Mouse (Mus musculus): Measurements from ENCODE around the gene Ext2. TPM values are rescaled to one million over a fixed set of nuclear protein-coding genes. Genes with fewer than 3 reads are reported as not detected.

The Ext2 gene
- total RNA-seq (2021) (10 to 100 TPM; 43.8 to 44.0 TPM), polyA plus RNA-seq (2012; rRNA removed) (28.9 and 36.9 TPM in 2 replicates)
- long read RNA-seq, transcript Ext2-201 (14 exons, 2,871 nt), result major isoform, 57 of 72 reads
- long read RNA-seq, partial matches to known transcripts, result 8 of 72 reads
- long read RNA-seq, other reads (novel, unspliced or antisense), result 7 of 72 reads

GRCm38 (mm10) chr2:93822045-93822749 lies at the start of gene Ext2:
Gene Ext2, minus strand, starts transcription at chr2:93822568.
- H3K4me3 ChIP-seq, result peak within 1 kb of the TSS; percentile 80
- H3K4me1 ChIP-seq (ENCODE audit: control insufficient read depth, insufficient read depth, low read length), result peaks cover 1% of the 10 kb centered on the region; the same call in 1 of the 2 replicates
- peak within 1 kb of the TSS; percentile 75 for H3K27ac ChIP-seq
- TF ChIP-seq EP300 (IDR thresholded peaks at IDR 0.05; ENCODE audit: insufficient read depth, low read depth, low read length), result no peak
- TF ChIP-seq POLR2A (IDR thresholded peaks at IDR 0.05; ENCODE audit: insufficient read depth, low read depth, low read length), result peak; percentile 48; the same call in 1 of the 2 replicates
- peak; percentile 97 for TF ChIP-seq CTCF (IDR thresholded peaks at IDR 0.05)
- peaks cover 6% of the 10 kb centered on the region for H3K79me2 ChIP-seq (replicated peaks; ENCODE audit: control insufficient read depth, insufficient read depth, low read length)
- peak; percentile 91 to 95 for DNase-seq
- no peaks in the 10 kb centered on the region for H3K27me3 ChIP-seq (ENCODE audit: control insufficient read depth, insufficient read depth, low read length)
- no peaks in the 10 kb centered on the region for H3K36me3 ChIP-seq (ENCODE audit: control insufficient read depth, insufficient read depth, low read length)
- H3K9ac ChIP-seq (ENCODE audit: low read depth, low read length), result peak within 1 kb of the TSS; percentile 92
- 14% methylated on average over 66 of the region's 66 CpGs for WGBS
- intact Hi-C loops (cut with DNase I), result no loop called here

GRCm38 (mm10) chr2:93871411-93871925 lies 49.1 kb upstream of the Ext2 start:
- TF ChIP-seq CTCF (IDR thresholded peaks at IDR 0.05), result no peak

GRCm38 (mm10) chr2:93870842-93871241 lies 48.5 kb upstream of the Ext2 start:
- Histone ChIP-seq H3K27ac (no peak overlapping the region), H3K9ac (ENCODE audit: low read depth, low read length) (no peak overlapping the region), H3K36me3 (ENCODE audit: control insufficient read depth, insufficient read depth, low read length) (no peaks in the 10 kb centered on the region), H3K4me1 (ENCODE audit: control insufficient read depth, insufficient read depth, low read length) (no peaks in the 10 kb centered on the region), H3K79me2 (replicated peaks; ENCODE audit: control insufficient read depth, insufficient read depth, low read length) (no peaks in the 10 kb centered on the region), H3K27me3 (ENCODE audit: control insufficient read depth, insufficient read depth, low read length) (no peaks in the 10 kb centered on the region; the same call in 1 of the 2 replicates), H3K4me3 (no peak overlapping the region)
- DNase-seq, result peak; percentile 56 to 72
- 38% methylated on average over 4 of the region's 4 CpGs for WGBS
- TF ChIP-seq CTCF (IDR thresholded peaks at IDR 0.05) (peak; percentile 84), POLR2A (IDR thresholded peaks at IDR 0.05; ENCODE audit: insufficient read depth, low read depth, low read length) (no peak), EP300 (IDR thresholded peaks at IDR 0.05; ENCODE audit: insufficient read depth, low read depth, low read length) (no peak)
- intact Hi-C loops (cut with DNase I), result loop anchor here (1.0 kb wide), 1 partner anchor 131 kb away; no protein-coding TSS in a partner anchor

More at GRCm38 (mm10) chr2:93871411-93871925, 49.1 kb upstream of the Ext2 start:
- no peak overlapping the region for H3K4me3 ChIP-seq
- no peaks in the 10 kb centered on the region for H3K79me2 ChIP-seq (replicated peaks; ENCODE audit: control insufficient read depth, insufficient read depth, low read length)
- no peaks in the 10 kb centered on the region for H3K4me1 ChIP-seq (ENCODE audit: control insufficient read depth, insufficient read depth, low read length)
- no peak overlapping the region for H3K9ac ChIP-seq (ENCODE audit: low read depth, low read length)
- WGBS, result 92% methylated on average over 4 of the region's 4 CpGs
- intact Hi-C loops (cut with DNase I), result loop anchor here (1.0 kb wide), 1 partner anchor 131 kb away; no protein-coding TSS in a partner anchor
- no peak for DNase-seq
- no peak overlapping the region for H3K27ac ChIP-seq
- H3K36me3 ChIP-seq (ENCODE audit: control insufficient read depth, insufficient read depth, low read length), result no peaks in the 10 kb centered on the region
- no peaks in the 10 kb centered on the region; the same call in 1 of the 2 replicates for H3K27me3 ChIP-seq (ENCODE audit: control insufficient read depth, insufficient read depth, low read length)

- no peak within 1 kb of the TSS for H3K4me3 ChIP-seq
- H3K36me3 ChIP-seq (ENCODE audit: control insufficient read depth, insufficient read depth, low read length), result no peaks in the 10 kb centered on the region
- WGBS, result 62% methylated on average over 7 of the region's 7 CpGs
- H3K27me3 ChIP-seq (ENCODE audit: control insufficient read depth, insufficient read depth, low read length), result no peaks in the 10 kb centered on the region; the same call in 1 of the 2 replicates
- H3K79me2 ChIP-seq (replicated peaks; ENCODE audit: control insufficient read depth, insufficient read depth, low read length), result no peaks in the 10 kb centered on the region
- TF ChIP-seq CTCF (IDR thresholded peaks at IDR 0.05) (no peak), EP300 (IDR thresholded peaks at IDR 0.05; ENCODE audit: insufficient read depth, low read depth, low read length) (no peak), POLR2A (IDR thresholded peaks at IDR 0.05; ENCODE audit: insufficient read depth, low read depth, low read length) (no peak)
- DNase-seq, result no peak
- no peaks in the 10 kb centered on the region for H3K4me1 ChIP-seq (ENCODE audit: control insufficient read depth, insufficient read depth, low read length)
- H3K27ac ChIP-seq, result no peak within 1 kb of the TSS
- intact Hi-C loops (cut with DNase I), result no loop called here
- no peak within 1 kb of the TSS for H3K9ac ChIP-seq (ENCODE audit: low read depth, low read length)
These were observed 46.8 kb upstream of the Ext2 start, which contains the start of gene Accsl for GRCm38 (mm10) chr2:93869107-93869600. Gene Accsl, minus strand, starts transcription at chr2:93869157.

- intact Hi-C loops (cut with DNase I), result no loop called here
These were observed 46.2 kb upstream of the Ext2 start for GRCm38 (mm10) chr2:93868566-93868965.

More at GRCm38 (mm10) chr2:93868566-93868965, 46.2 kb upstream of the Ext2 start:
- no peak for DNase-seq
- Histone ChIP-seq H3K9ac (ENCODE audit: low read depth, low read length) (no peak overlapping the region), H3K4me1 (ENCODE audit: control insufficient read depth, insufficient read depth, low read length) (no peaks in the 10 kb centered on the region), H3K27me3 (ENCODE audit: control insufficient read depth, insufficient read depth, low read length) (no peaks in the 10 kb centered on the region; the same call in 1 of the 2 replicates), H3K27ac (no peak overlapping the region), H3K36me3 (ENCODE audit: control insufficient read depth, insufficient read depth, low read length) (no peaks in the 10 kb centered on the region), H3K4me3 (no peak overlapping the region), H3K79me2 (replicated peaks; ENCODE audit: control insufficient read depth, insufficient read depth, low read length) (no peaks in the 10 kb centered on the region)
- TF ChIP-seq EP300 (IDR thresholded peaks at IDR 0.05; ENCODE audit: insufficient read depth, low read depth, low read length) (no peak), POLR2A (IDR thresholded peaks at IDR 0.05; ENCODE audit: insufficient read depth, low read depth, low read length) (no peak), CTCF (IDR thresholded peaks at IDR 0.05) (no peak)
- 78% methylated on average over 11 of the region's 11 CpGs for WGBS

Measured in heart, adult 2 months (tissue).